Mouse (Mus musculus): ENCODE measurements at regions not wholly inside any gene's neighbourhood (a gene's known extent, or its start where the extent isn't known, plus 50 kb on each side); places are given as distances from the start of the nearest gene placed in this dataset.
"Not testable (repeated sequence)": the region's sequence is repeated elsewhere in the genome, so short reads cannot be mapped to it uniquely, and the experiment has no call there.

DNA sequence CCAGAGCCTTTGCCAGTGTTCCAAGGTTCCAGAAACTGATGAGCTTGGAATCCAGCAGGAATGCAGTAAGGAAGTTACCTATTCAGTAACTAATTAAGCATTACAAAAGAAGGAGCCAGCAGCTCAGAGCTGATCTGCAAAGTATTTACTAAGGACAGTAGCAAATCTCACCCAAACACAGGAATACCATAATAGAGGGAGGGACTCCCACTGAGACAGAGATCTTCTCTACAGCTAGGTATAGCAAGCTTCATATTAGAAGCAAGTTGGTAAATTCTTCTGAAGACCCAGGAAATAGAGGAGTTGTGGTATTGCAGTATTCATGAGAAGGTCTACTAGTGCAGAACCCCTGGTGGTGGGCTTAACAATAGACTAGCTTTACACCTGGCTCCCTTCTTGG is 593.9 kb upstream of the Adam24 start:
- TF ChIP-seq MAZ (IDR thresholded peaks at IDR 0.05; ENCODE audit: low read depth, low read length); ELF1 (IDR thresholded peaks at IDR 0.05; ENCODE audit: low read depth, low read length); EP300 (IDR thresholded peaks at IDR 0.05; ENCODE audit: low read length): not testable (repeated sequence)

Measured in CH12.LX (cell line).